Mouse (Mus musculus) intestine, postnatal 0 days (tissue): ENCODE results near the gene Cisd3. TPM values are rescaled to one million over a fixed set of nuclear protein-coding genes. Genes with fewer than 3 reads are reported as not detected.
"Not testable (repeated sequence)": the region's sequence is repeated elsewhere in the genome, so short reads cannot be mapped to it uniquely, and the experiment has no call there.

Experiments used
- ATAC-seq: fragments of 200-750 bp; cut with Nextera tagmentation; 2 replicates; pipeline ENCODE4 v1.8.0; 2017; ENCODE audit warnings: mild to moderate bottlenecking, moderate TSS enrichment, moderate library complexity
- H3K27ac ChIP-seq: fragments of 300-500 bp; sonication (generic); 2 replicates; pipeline ENCODE4 v1.5.1; 2014; ENCODE audit warnings: mild to moderate bottlenecking, low read depth, low read length, moderate library complexity
- H3K27me3 ChIP-seq: fragments of 300-500 bp; sonication (generic); replicated peaks from 2 replicates; pipeline ENCODE4 v1.6.1; 2014; ENCODE audit warnings: low read length, mixed read lengths; ENCODE audit not compliant: control insufficient read depth, insufficient read depth
- H3K36me3 ChIP-seq: fragments of 300-500 bp; sonication (generic); 2 replicates; pipeline ENCODE4 v1.6.1; 2014; ENCODE audit warnings: mild to moderate bottlenecking, moderate library complexity; ENCODE audit not compliant: control insufficient read depth, insufficient read depth
- H3K4me1 ChIP-seq: fragments of 300-500 bp; sonication (generic); replicated peaks from 2 replicates; pipeline ENCODE4 v1.6.1; 2014; ENCODE audit warnings: antibody characterized with exemption, low read length, mixed read lengths; ENCODE audit not compliant: control insufficient read depth, insufficient read depth
- H3K4me2 ChIP-seq: fragments of 300-500 bp; sonication (generic); replicated peaks from 2 replicates; pipeline ENCODE4 v1.6.1; 2014; ENCODE audit warnings: low read depth, mild to moderate bottlenecking, moderate library complexity
- H3K4me3 ChIP-seq: fragments of 300-500 bp; sonication (generic); 2 replicates; pipeline ENCODE4 v1.5.1; 2014; ENCODE audit warnings: low read depth, low read length
- H3K9ac ChIP-seq: fragments of 300-500 bp; sonication (generic); 2 replicates; pipeline ENCODE4 v1.6.1; 2014; ENCODE audit warnings: mild to moderate bottlenecking, low read depth, low read length
- H3K9me3 ChIP-seq: fragments of 300-500 bp; sonication (generic); 2 replicates; pipeline ENCODE4 v1.6.1; 2016; ENCODE audit warnings: mixed run types; ENCODE audit not compliant: control insufficient read depth
- CTCF ChIP-seq: sonication (generic); IDR thresholded peaks from 2 replicates; pipeline ENCODE4 v1.5.1; 2016; ENCODE audit warnings: low read depth, mild to moderate bottlenecking, control low read depth, antibody characterized with exemption, moderate library complexity
- WGBS: fragments of 180-500 bp; shearing (Covaris S2); extraction: QIAGEN DNeasy Blood & Tissue Kit; methylation state at CpG from one replicate; pipeline ENCODE4 v1.1.7; 2014; 5-methylcytosine and 5-hydroxymethylcytosine counted together
- polyA plus RNA-seq: library from polyadenylated mRNA; unstranded; fragments of >200 nt; fragmentation: Nextera tagmentation; extraction: Ambion mirVana; gene quantifications from 2 replicates; pipeline ENCODE4 v1.2.1, GENCODE M21; 2015

The Cisd3 gene
- polyA plus RNA-seq, 1 experiment from 2014 or later = 122 TPM

DNA sequence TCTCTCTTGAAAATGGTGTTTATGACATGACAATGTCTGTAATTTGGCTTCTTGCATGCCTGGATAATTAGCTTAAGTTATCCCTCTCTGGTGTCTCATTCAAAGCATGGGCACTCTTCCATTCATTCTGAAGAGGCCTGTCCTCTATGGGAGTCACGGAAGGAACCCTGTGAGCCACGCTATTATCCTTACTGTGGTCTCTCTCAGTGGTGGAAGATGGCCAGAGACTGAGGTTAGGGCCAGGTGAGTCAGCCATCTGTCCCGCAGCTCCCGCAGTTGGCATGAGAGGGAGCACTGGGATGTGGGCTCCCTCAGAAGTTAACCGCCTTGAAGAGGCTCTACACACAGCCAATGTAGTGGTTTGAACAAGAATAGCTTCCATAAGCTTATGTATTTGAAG lies 35.3 kb upstream of the Cisd3 start:
- Histone ChIP-seq H3K4me3 (no peak overlapping the region), H3K27ac (no peak overlapping the region), H3K9me3 (no peaks in the 10 kb centered on the region), H3K4me1 (no peaks in the 10 kb centered on the region), H3K9ac (no peak overlapping the region), H3K36me3 (no peaks in the 10 kb centered on the region), H3K27me3 (no peaks in the 10 kb centered on the region), H3K4me2 (no peak overlapping the region)
- WGBS = 64% methylated on average over 5 of the region's 5 CpGs
- ATAC-seq = no peak
- no peak for TF ChIP-seq CTCF

DNA sequence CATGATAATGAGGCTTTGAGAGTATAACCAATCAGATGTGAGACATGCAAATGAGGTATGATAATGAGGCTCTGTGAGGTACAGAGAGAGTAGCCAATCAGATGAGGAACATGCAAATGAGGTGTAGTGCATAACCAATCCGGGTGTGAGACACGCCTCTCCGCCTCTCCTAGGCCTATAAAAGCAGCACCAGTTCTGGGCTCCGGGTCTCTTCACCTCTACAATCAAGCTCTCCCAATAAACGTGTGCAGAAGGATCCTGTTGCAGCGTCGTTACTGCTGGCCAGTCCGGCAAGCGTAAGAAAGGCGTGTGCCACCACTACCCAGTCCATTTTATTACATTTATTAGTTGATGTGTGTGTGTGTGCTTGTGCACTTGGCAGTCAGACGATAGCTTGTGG lies 32.2 kb upstream of the Cisd3 start:
- 90% methylated on average over 11 of the region's 11 CpGs for WGBS
- not testable (repeated sequence) for ATAC-seq, H3K36me3 ChIP-seq, H3K27me3 ChIP-seq, H3K4me2 ChIP-seq, H3K4me3 ChIP-seq, H3K27ac ChIP-seq, H3K4me1 ChIP-seq, H3K9me3 ChIP-seq, H3K9ac ChIP-seq

DNA sequence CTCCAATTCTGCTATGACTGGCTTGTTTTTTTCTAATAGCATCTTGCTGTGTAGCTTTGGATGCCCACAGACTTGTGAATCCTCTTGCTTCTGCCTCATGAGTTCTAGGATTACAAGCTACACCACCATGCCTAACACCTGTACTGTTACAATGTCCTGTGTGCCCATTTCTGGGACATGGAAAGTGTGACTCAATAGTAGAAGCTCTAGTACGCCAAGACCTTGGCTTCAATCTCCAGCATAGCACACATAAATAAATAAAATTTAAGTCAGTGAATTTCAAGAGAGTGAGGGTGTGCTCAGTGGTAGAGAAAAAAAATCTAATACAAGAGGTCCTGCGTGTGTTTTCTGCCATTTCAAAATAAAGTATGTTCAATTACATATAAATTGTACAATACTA lies 31.4 kb upstream of the Cisd3 start:
- H3K4me2 ChIP-seq = no peak overlapping the region
- TF ChIP-seq CTCF = no peak
- no peaks in the 10 kb centered on the region for H3K27me3 ChIP-seq
- no peaks in the 10 kb centered on the region for H3K9me3 ChIP-seq
- 87% methylated on average over 2 of the region's 2 CpGs for WGBS
- H3K9ac ChIP-seq = no peak overlapping the region
- no peak for ATAC-seq
- no peak overlapping the region for H3K4me3 ChIP-seq
- H3K36me3 ChIP-seq = no peaks in the 10 kb centered on the region
- H3K27ac ChIP-seq = no peak overlapping the region
- H3K4me1 ChIP-seq = no peaks in the 10 kb centered on the region

GRCm38 (mm10) chr11:97656269-97656971 lies 29.2 kb upstream of the Cisd3 start:
- ATAC-seq = no peak
- H3K27me3 ChIP-seq = no peaks in the 10 kb centered on the region
- H3K36me3 ChIP-seq = no peaks in the 10 kb centered on the region
- 0 out of 2 replicates have a peak, but pooled peaks have one; percentile 9 for TF ChIP-seq CTCF
- H3K4me3 ChIP-seq = no peak overlapping the region
- peaks cover 4% of the 10 kb centered on the region for H3K4me1 ChIP-seq
- WGBS = 76% methylated on average over 14 of the region's 14 CpGs
- H3K9ac ChIP-seq = no peak overlapping the region
- H3K4me2 ChIP-seq = no peak overlapping the region
- no peaks in the 10 kb centered on the region for H3K9me3 ChIP-seq
- H3K27ac ChIP-seq = no peak overlapping the region

DNA sequence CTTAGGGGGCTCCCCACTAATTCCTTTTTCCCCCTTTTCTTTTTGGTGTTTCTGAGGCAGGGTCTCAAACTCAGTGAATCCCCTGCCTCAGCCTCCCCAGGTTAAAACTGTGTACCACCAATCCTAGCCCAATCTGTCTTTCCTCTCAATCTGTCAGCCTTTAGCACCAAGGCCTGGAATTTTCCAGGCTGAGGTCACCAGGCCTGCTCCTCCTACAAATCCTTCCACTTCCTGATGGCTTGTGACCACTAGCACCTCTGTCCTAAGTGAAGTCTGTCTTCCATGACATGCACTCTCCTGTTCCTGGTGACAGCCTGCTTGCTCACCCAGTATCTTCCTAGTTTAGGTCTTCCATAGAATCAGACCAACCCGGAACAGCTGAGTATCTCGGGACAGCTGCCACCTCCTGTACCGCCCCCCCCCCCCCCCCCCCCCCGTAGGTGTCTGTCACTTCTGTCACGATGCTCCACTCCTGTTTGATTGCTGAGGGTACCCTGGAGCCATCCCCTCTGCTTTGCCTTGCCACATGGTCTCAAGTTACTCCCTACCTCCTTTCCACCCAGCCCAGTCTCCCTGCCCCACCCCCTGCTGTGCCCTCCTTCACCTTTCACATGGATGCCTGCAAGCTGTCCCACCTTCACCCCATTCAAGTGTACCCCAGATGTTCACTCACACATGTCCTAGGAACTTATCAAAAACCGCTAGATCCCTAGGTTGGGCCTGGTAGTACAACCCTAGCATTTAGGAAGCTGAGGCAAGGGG lies 28.3 kb upstream of the Cisd3 start:
- Histone ChIP-seq H3K27ac (no peak overlapping the region), H3K36me3 (no peaks in the 10 kb centered on the region), H3K27me3 (no peaks in the 10 kb centered on the region), H3K9ac (no peak overlapping the region), H3K4me2 (no peak overlapping the region), H3K4me1 (peaks cover 4% of the 10 kb centered on the region), H3K4me3 (no peak overlapping the region), H3K9me3 (no peaks in the 10 kb centered on the region)
- no peak for ATAC-seq
- TF ChIP-seq CTCF = no peak
- 43% methylated on average over 6 of the region's 6 CpGs for WGBS

- not testable (repeated sequence) for H3K9ac ChIP-seq, H3K27me3 ChIP-seq, H3K9me3 ChIP-seq, H3K27ac ChIP-seq, H3K4me3 ChIP-seq, H3K36me3 ChIP-seq, ATAC-seq, H3K4me1 ChIP-seq
- H3K4me2 ChIP-seq = 0 out of 2 replicates have a peak overlapping the region, but pooled peaks have one; percentile 96
- 90% methylated on average over 6 of the region's 6 CpGs for WGBS
Observed at GRCm38 (mm10) chr11:97657967-97658366, 27.7 kb upstream of the Cisd3 start.
